Mouse (Mus musculus): ENCODE measurements around the gene Orai3.

GRCm38 (mm10) chr7:127777474-127778266 lies 8.1 kb downstream of the Orai3 start:
- peak; percentile 27; the same call in 1 of the 2 replicates for TF ChIP-seq POLR2A (IDR thresholded peaks at IDR 0.05; ENCODE audit: borderline replicate concordance, insufficient read depth, low read length)
- no peak for TF ChIP-seq CTCF (IDR thresholded peaks at IDR 0.05; ENCODE audit: borderline replicate concordance, insufficient read depth, low read depth, low read length)
